Mouse (Mus musculus): ENCODE measurements around the gene Nanos3. TPM values are rescaled to one million over a fixed set of nuclear protein-coding genes. Genes with fewer than 3 reads are reported as not detected.

Nanos3 gene
- total RNA-seq, 2 experiments from 2014 or later = 2.0 to 3.0 TPM

- no peak for DNase-seq (ENCODE audit: extremely low spot score in 1 of 2, low spot score in 2 of 2)
- Histone ChIP-seq H3K27ac (no peak overlapping the region), H3K4me3 (no peak overlapping the region)
- TF ChIP-seq CTCF (IDR thresholded peaks at IDR 0.05) = no peak
- intact Hi-C loops (cut with DNase I) = no loop called here
These were observed 40.3 kb downstream of the Nanos3 start for GRCm38 (mm10) chr8:84144636-84145245.

GRCm38 (mm10) chr8:84140838-84141237 lies 44.2 kb downstream of the Nanos3 start:
- no peak for DNase-seq (ENCODE audit: extremely low spot score in 1 of 2, low spot score in 2 of 2)
- no peak for TF ChIP-seq CTCF (IDR thresholded peaks at IDR 0.05)
- Histone ChIP-seq H3K4me3 (no peak overlapping the region), H3K27ac (no peak overlapping the region)
- intact Hi-C loops (cut with DNase I) = no loop called here

GRCm38 (mm10) chr8:84137848-84138247 lies 47.2 kb downstream of the Nanos3 start:
- no peak for DNase-seq (ENCODE audit: extremely low spot score in 1 of 2, low spot score in 2 of 2)
- no peak for TF ChIP-seq CTCF (IDR thresholded peaks at IDR 0.05)
- H3K27ac ChIP-seq = no peak overlapping the region
- no peak overlapping the region for H3K4me3 ChIP-seq
- intact Hi-C loops (cut with DNase I) = no loop called here

- intact Hi-C loops (cut with DNase I) = no loop called here
- Histone ChIP-seq H3K27ac (no peak overlapping the region), H3K4me3 (no peak overlapping the region)
- no peak for TF ChIP-seq CTCF (IDR thresholded peaks at IDR 0.05)
- DNase-seq (ENCODE audit: extremely low spot score in 1 of 2, low spot score in 2 of 2) = no peak
These were observed 52.8 kb downstream of the Nanos3 start for GRCm38 (mm10) chr8:84132225-84132624.

GRCm38 (mm10) chr8:84130806-84131205 lies 54.2 kb downstream of the Nanos3 start:
- no peak for TF ChIP-seq CTCF (IDR thresholded peaks at IDR 0.05)
- H3K4me3 ChIP-seq = no peak overlapping the region
- no peak overlapping the region for H3K27ac ChIP-seq
- intact Hi-C loops (cut with DNase I) = no loop called here
- DNase-seq (ENCODE audit: extremely low spot score in 1 of 2, low spot score in 2 of 2) = no peak

- intact Hi-C loops (cut with DNase I) = no loop called here
- no peak for DNase-seq (ENCODE audit: extremely low spot score in 1 of 2, low spot score in 2 of 2)
- Histone ChIP-seq H3K4me3 (no peak overlapping the region), H3K27ac (no peak overlapping the region)
- no peak for TF ChIP-seq CTCF (IDR thresholded peaks at IDR 0.05)
These were observed 56.7 kb downstream of the Nanos3 start for GRCm38 (mm10) chr8:84128277-84128676.

GRCm38 (mm10) chr8:84127202-84127901 lies 57.7 kb downstream of the Nanos3 start:
- TF ChIP-seq CTCF (IDR thresholded peaks at IDR 0.05) = no peak
- intact Hi-C loops (cut with DNase I) = no loop called here

GRCm38 (mm10) chr8:84126742-84127141 lies 58.3 kb downstream of the Nanos3 start:
- Histone ChIP-seq H3K27ac (no peak overlapping the region), H3K4me3 (no peak overlapping the region)
- DNase-seq (ENCODE audit: extremely low spot score in 1 of 2, low spot score in 2 of 2) = no peak
- intact Hi-C loops (cut with DNase I) = no loop called here
- no peak for TF ChIP-seq CTCF (IDR thresholded peaks at IDR 0.05)

More at GRCm38 (mm10) chr8:84127202-84127901, 57.7 kb downstream of the Nanos3 start:
- Histone ChIP-seq H3K4me3 (no peak overlapping the region), H3K27ac (no peak overlapping the region)
- no peak for DNase-seq (ENCODE audit: extremely low spot score in 1 of 2, low spot score in 2 of 2)

- intact Hi-C loops (cut with DNase I) = no loop called here
- no peak within 1 kb of the TSS for H3K27ac ChIP-seq
- TF ChIP-seq CTCF (IDR thresholded peaks at IDR 0.05) = no peak
- no peak for DNase-seq (ENCODE audit: extremely low spot score in 1 of 2, low spot score in 2 of 2)
- no peak within 1 kb of the TSS for H3K4me3 ChIP-seq
These were observed 59.4 kb downstream of the Nanos3 start, which contains the start of gene Podnl1 for GRCm38 (mm10) chr8:84125656-84126055. Gene Podnl1, plus strand, starts transcription at chr8:84125989.

Small RNA genes lying within 50 kb of the gene (microRNA-seq; reads per million reads assigned to microRNA genes)
- 0 reads per million in 2 experiments for gene Gm25110
- 1,433 to 1,451 reads per million in 2 experiments for gene Mir181c
- 1,781 to 2,136 reads per million in 2 experiments for gene Mir181d
- gene Mir23a = 11,264 to 12,641 reads per million in 2 experiments
- gene Mir24-2 = 0 reads per million in 2 experiments
- 95.7 to 113 reads per million in 2 experiments for gene Mir27a
- 0 reads per million in 2 experiments for gene Mir3074-2

Other genes with a start within 250 kb of the Nanos3 start
- gene Gm10644, start 230.0 kb downstream of the Nanos3 start, total RNA-seq (2021) = under 1 TPM; 0.44 to 0.63 TPM
- gene Asf1b, start 229.7 kb downstream of the Nanos3 start, total RNA-seq (2021) = under 1 TPM; 0.35 to 0.66 TPM
- gene Prkaca, start 212.2 kb downstream of the Nanos3 start, total RNA-seq (2021) = 100 to 1,000 TPM; 236 to 250 TPM
- 10 to 100 TPM; 39.3 to 43.7 TPM for gene Samd1, start 187.5 kb downstream of the Nanos3 start, total RNA-seq (2021)
- gene 1700067K01Rik, start 183.7 kb downstream of the Nanos3 start, total RNA-seq (2021) = under 1 TPM in 1 of 2 experiments, not detected in 1; 0.41 TPM
- 1 to 10 TPM; 1.0 to 1.3 TPM for gene 2210011C24Rik, start 173.0 kb downstream of the Nanos3 start, total RNA-seq (2021)
- 1 to 10 TPM; 2.2 to 2.7 TPM for gene Palm3, start 163.7 kb downstream of the Nanos3 start, total RNA-seq (2021)
- under 1 TPM; 0.23 to 0.41 TPM for gene Il27ra, start 142.6 kb downstream of the Nanos3 start, total RNA-seq (2021)
- not detected for gene Rln3, start 140.2 kb downstream of the Nanos3 start, total RNA-seq (2021)
- 1 to 10 TPM; 2.8 to 3.5 TPM for gene Gm10643, start 120.1 kb downstream of the Nanos3 start, total RNA-seq (2021)
- gene Rfx1, start 118.4 kb downstream of the Nanos3 start, total RNA-seq (2021) = 10 to 100 TPM; 27.1 to 30.0 TPM
- 10 to 100 TPM; 17.9 to 18.0 TPM for gene Dcaf15, start 80.4 kb downstream of the Nanos3 start, total RNA-seq (2021)
- not detected for gene Podnl1, start 59.2 kb downstream of the Nanos3 start, total RNA-seq (2021)
- 10 to 100 TPM; 49.9 to 52.2 TPM for gene Cc2d1a, start 37.3 kb downstream of the Nanos3 start, total RNA-seq (2021)
- 1 to 10 TPM; 2.0 to 2.8 TPM for gene 4930432K21Rik, start 37.2 kb downstream of the Nanos3 start, total RNA-seq (2021)
- gene Zswim4, start 51.8 kb upstream of the Nanos3 start, total RNA-seq (2021) = 10 to 100 TPM; 15.1 to 17.8 TPM
- gene D8Ertd738e, start 64.5 kb upstream of the Nanos3 start, total RNA-seq (2021) = 100 to 1,000 TPM; 124 to 140 TPM
- 10 to 100 TPM; 13.2 to 16.5 TPM for gene Mri1, start 72.1 kb upstream of the Nanos3 start, total RNA-seq (2021)
- gene Ccdc130, start 85.2 kb upstream of the Nanos3 start, total RNA-seq (2021) = 10 to 100 TPM; 27.7 to 35.5 TPM
- gene Cacna1a, start 203.2 kb upstream of the Nanos3 start, total RNA-seq (2021) = 100 to 1,000 TPM; 243 to 258 TPM

Measured in left cerebral cortex, adult 2 months (tissue).